Mouse (Mus musculus): ENCODE data around the gene Igsf9. TPM values are rescaled to one million over a fixed set of nuclear protein-coding genes. Genes with fewer than 3 reads are reported as not detected.

The Igsf9 gene
- polyA plus RNA-seq, 1 experiment: 8.6 TPM

DNA sequence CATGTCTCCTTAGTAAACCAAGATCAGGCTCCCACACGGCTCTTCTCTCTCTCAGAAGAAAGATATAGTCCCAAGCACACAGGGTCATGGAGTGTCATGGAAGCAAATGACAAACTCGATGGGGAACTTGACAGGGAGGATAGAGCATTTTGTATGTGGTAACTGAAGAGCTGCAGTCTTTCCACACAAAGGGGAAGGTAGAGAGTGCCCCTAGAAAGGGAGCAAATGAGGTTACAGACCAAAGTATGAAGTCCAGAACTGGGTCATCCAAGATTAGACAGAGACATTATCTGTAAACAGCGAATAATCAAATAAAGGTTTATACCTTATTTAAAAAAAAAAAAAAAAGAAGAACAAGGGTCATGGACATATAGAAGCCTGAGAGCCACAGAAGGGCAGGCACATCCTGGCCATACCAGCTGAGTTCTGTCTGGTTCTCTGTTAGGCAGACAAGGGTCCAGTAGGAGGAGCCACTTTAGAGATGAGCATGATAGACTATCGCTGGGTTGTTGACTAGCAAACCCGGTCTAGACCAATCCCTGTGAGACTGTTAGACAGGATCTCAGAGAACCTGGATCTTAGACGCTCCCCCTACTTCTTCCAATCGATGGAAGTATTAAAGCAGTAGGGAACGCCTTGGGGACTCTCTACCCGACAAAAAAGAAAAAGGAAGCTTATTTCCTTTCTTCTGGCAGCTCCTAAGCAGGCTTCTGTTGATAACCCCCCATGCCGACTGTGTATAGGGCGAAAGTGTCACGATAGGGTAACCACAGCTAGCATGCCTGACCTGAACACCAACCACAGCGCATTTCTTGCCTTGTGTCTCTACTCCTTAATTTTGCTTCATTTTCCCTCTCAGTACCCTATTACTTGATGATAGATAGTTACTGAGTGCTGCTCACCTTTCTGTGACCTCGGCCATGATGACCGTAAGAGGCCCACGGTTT is 17.9 kb upstream of the Igsf9 start:
- 63% methylated on average over 16 of the region's 16 CpGs for WGBS
- no peaks in the 10 kb centered on the region for H3K27me3 ChIP-seq (ENCODE audit: control insufficient read depth, insufficient read depth, low read length)
- H3K4me3 ChIP-seq (ENCODE audit: extremely low read depth, insufficient read depth, insufficient read length): no peak overlapping the region
- DNase-seq (ENCODE audit: low read depth in 1 of 2, low spot score in 2 of 2): no peak
- no peak overlapping the region for H3K27ac ChIP-seq (ENCODE audit: insufficient read depth, low read length)
- peaks cover 3% of the 10 kb centered on the region; the same call in 1 of the 2 replicates for H3K4me1 ChIP-seq (ENCODE audit: control insufficient read depth, insufficient read depth, insufficient read length)
- no peak for TF ChIP-seq POLR2A (IDR thresholded peaks at IDR 0.05; ENCODE audit: low read depth, low read length)
- TF ChIP-seq CTCF (IDR thresholded peaks at IDR 0.05; ENCODE audit: extremely low read depth, insufficient read depth, insufficient read length, insufficient replicate concordance): no peak
- no peaks in the 10 kb centered on the region for H3K36me3 ChIP-seq (ENCODE audit: control insufficient read depth, insufficient read depth, low read length)

DNA sequence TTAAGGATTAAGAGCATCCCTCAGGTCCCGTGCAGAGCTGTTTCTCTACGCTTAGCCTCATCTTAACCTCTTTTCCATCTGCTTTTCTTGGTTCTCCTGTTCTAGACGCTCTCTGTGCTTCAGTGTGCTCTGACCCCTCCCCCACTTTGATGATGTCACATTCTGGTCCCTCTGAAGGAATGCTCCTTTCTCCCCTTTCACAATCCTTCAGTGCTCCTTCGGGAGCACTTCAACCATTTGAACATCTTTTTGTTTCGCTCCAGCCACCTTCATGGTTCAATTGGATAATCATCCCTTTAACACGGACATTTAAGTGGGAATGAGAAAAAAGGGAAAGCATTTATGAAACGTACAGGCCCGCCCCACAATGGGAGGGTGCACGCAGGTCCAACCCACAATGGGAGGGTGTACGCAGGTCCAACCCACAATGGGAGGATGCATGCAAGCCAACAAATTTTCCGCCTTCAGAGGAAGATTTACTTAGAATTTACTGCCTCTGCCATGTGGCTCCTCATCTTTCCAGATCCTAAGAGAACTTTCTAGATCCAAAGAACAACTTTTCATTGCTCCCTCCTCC is 13.2 kb upstream of the Igsf9 start:
- Histone ChIP-seq H3K4me1 (ENCODE audit: control insufficient read depth, insufficient read depth, insufficient read length) (no peaks in the 10 kb centered on the region), H3K4me3 (ENCODE audit: extremely low read depth, insufficient read depth, insufficient read length) (no peak overlapping the region), H3K36me3 (ENCODE audit: control insufficient read depth, insufficient read depth, low read length) (no peaks in the 10 kb centered on the region), H3K27me3 (ENCODE audit: control insufficient read depth, insufficient read depth, low read length) (no peaks in the 10 kb centered on the region), H3K27ac (ENCODE audit: insufficient read depth, low read length) (no peak overlapping the region)
- TF ChIP-seq CTCF (IDR thresholded peaks at IDR 0.05; ENCODE audit: extremely low read depth, insufficient read depth, insufficient read length, insufficient replicate concordance) (no peak), POLR2A (IDR thresholded peaks at IDR 0.05; ENCODE audit: low read depth, low read length) (no peak)
- 91% methylated on average over 11 of the region's 11 CpGs for WGBS
- no peak for DNase-seq (ENCODE audit: low read depth in 1 of 2, low spot score in 2 of 2)

DNA sequence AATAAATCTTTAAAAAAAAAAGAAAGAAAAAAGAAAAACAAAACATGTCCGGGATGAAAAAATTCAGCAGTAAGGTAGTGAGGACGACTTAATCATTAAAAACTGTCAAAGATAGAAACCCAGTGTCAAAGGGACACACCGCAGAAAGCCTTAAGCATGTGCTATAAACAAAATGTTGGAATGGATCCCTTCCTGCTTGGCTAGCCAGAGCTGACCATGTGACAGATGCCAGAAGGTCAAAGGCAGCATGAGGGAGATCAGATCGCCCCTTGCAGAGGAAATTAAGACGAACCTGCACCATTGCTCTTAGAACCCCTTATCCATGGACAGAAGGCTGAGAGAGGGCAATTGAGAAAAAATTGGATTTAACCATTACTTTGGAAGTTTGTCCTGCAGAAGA is 12.2 kb upstream of the Igsf9 start:
- DNase-seq (ENCODE audit: low read depth in 1 of 2, low spot score in 2 of 2): no peak
- Histone ChIP-seq H3K36me3 (ENCODE audit: control insufficient read depth, insufficient read depth, low read length) (no peaks in the 10 kb centered on the region), H3K27ac (ENCODE audit: insufficient read depth, low read length) (no peak overlapping the region), H3K27me3 (ENCODE audit: control insufficient read depth, insufficient read depth, low read length) (no peaks in the 10 kb centered on the region), H3K4me3 (ENCODE audit: extremely low read depth, insufficient read depth, insufficient read length) (no peak overlapping the region), H3K4me1 (ENCODE audit: control insufficient read depth, insufficient read depth, insufficient read length) (peaks cover 7% of the 10 kb centered on the region; the same call in 1 of the 2 replicates)
- WGBS: 82% methylated on average over 5 of the region's 5 CpGs
- TF ChIP-seq POLR2A (IDR thresholded peaks at IDR 0.05; ENCODE audit: low read depth, low read length): no peak
- no peak for TF ChIP-seq CTCF (IDR thresholded peaks at IDR 0.05; ENCODE audit: extremely low read depth, insufficient read depth, insufficient read length, insufficient replicate concordance)

DNA sequence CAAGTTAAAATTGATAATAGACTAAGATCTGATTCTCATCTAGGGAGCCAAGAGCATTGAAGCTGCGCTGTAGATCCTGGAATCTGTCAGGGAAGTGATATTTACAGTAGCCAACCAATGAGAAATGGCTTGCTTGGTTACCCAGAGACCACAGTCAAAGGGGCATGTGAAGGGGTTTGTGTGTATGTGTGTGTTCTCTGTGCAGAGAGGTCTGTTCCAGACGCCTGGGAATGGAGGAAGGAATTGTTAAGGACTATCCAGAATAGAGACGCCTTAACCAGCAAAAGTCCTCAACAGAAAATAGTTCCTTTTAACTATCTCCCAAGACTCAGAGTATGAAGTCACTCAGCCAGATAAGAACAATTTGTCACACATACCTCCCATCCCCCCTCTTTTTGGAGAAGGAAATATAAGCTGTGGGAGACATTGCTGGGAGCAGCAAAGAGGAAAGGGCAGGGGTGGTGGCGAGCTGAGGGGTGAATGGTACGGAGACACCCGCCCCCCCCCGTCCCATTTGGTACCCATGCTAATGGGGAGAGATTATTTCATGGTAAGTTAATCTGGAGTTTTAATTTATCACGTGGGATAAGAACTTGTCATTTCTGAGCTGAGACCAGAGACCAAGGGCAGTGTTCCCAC is 11.7 kb upstream of the Igsf9 start:
- WGBS: 59% methylated on average over 8 of the region's 8 CpGs
- no peaks in the 10 kb centered on the region for H3K36me3 ChIP-seq (ENCODE audit: control insufficient read depth, insufficient read depth, low read length)
- no peak overlapping the region for H3K27ac ChIP-seq (ENCODE audit: insufficient read depth, low read length)

DNA sequence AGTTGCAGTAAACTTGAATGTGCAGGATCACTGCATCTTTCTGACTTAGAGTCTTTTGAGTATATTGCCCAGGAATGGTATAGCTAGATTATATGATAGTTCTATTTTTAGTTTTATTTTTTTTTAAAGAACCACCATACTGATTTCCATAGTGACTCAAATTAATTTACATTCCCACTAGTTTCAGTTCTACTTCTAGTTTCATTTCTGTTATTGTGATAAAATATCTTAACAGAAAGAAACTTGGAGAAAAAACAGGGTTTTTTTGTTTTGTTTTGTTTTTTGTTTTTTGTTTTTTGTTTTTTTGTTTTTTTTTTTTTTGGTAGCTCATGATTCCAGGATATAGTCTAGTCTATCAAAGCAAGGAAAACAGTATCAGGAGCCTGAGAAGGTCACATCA is 8.7 kb upstream of the Igsf9 start:
- Histone ChIP-seq H3K4me1 (ENCODE audit: control insufficient read depth, insufficient read depth, insufficient read length) (peaks cover 29% of the 10 kb centered on the region; the same call in 1 of the 2 replicates), H3K4me3 (ENCODE audit: extremely low read depth, insufficient read depth, insufficient read length) (no peak overlapping the region), H3K36me3 (ENCODE audit: control insufficient read depth, insufficient read depth, low read length) (no peaks in the 10 kb centered on the region), H3K27me3 (ENCODE audit: control insufficient read depth, insufficient read depth, low read length) (no peaks in the 10 kb centered on the region), H3K27ac (ENCODE audit: insufficient read depth, low read length) (peak overlapping the region; percentile 58; the same call in 1 of the 2 replicates)
- TF ChIP-seq CTCF (IDR thresholded peaks at IDR 0.05; ENCODE audit: extremely low read depth, insufficient read depth, insufficient read length, insufficient replicate concordance) (no peak), POLR2A (IDR thresholded peaks at IDR 0.05; ENCODE audit: low read depth, low read length) (no peak)
- DNase-seq (ENCODE audit: low read depth in 1 of 2, low spot score in 2 of 2): no peak

More for the DNA sequence above, 11.7 kb upstream of the Igsf9 start:
- no peak for DNase-seq (ENCODE audit: low read depth in 1 of 2, low spot score in 2 of 2)
- peaks cover 13% of the 10 kb centered on the region; the same call in 1 of the 2 replicates for H3K4me1 ChIP-seq (ENCODE audit: control insufficient read depth, insufficient read depth, insufficient read length)
- TF ChIP-seq CTCF (IDR thresholded peaks at IDR 0.05; ENCODE audit: extremely low read depth, insufficient read depth, insufficient read length, insufficient replicate concordance) (no peak), POLR2A (IDR thresholded peaks at IDR 0.05; ENCODE audit: low read depth, low read length) (no peak)
- H3K4me3 ChIP-seq (ENCODE audit: extremely low read depth, insufficient read depth, insufficient read length): no peak overlapping the region
- no peaks in the 10 kb centered on the region for H3K27me3 ChIP-seq (ENCODE audit: control insufficient read depth, insufficient read depth, low read length)

DNA sequence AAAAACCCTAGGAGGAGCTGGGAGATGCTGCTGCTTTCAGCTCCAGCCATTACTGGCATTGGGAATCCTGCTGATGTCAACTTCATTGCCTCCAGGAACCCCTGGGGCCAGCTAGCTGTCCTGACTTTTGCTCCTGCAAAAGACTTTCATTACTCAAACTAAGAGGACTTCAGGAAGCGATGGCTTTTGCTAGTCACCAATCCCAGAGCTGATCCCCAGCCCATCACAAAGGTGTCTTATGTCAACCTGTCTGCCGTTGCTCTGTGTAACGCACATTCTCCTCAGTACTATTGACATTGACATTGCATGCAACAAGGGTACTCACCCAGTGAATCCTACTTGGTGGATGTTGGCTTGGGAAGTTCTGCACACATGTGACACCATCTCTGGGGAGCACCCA is 7.4 kb upstream of the Igsf9 start:
- Histone ChIP-seq H3K4me1 (ENCODE audit: control insufficient read depth, insufficient read depth, insufficient read length) (peaks cover 29% of the 10 kb centered on the region; the same call in 1 of the 2 replicates), H3K27ac (ENCODE audit: insufficient read depth, low read length) (peak overlapping the region; percentile 61; the same call in 1 of the 2 replicates), H3K27me3 (ENCODE audit: control insufficient read depth, insufficient read depth, low read length) (no peaks in the 10 kb centered on the region), H3K36me3 (ENCODE audit: control insufficient read depth, insufficient read depth, low read length) (no peaks in the 10 kb centered on the region), H3K4me3 (ENCODE audit: extremely low read depth, insufficient read depth, insufficient read length) (no peak overlapping the region)
- TF ChIP-seq CTCF (IDR thresholded peaks at IDR 0.05; ENCODE audit: extremely low read depth, insufficient read depth, insufficient read length, insufficient replicate concordance): no peak
- TF ChIP-seq POLR2A (IDR thresholded peaks at IDR 0.05; ENCODE audit: low read depth, low read length): no peak
- DNase-seq (ENCODE audit: low read depth in 1 of 2, low spot score in 2 of 2): no peak
- 93% methylated on average over 3 of the region's 3 CpGs for WGBS
